Mouse (Mus musculus) CH12.LX (cell line): Measurements from ENCODE around the gene Gm16181.

Source experiments
- BHLHE40 ChIP-seq: IDR thresholded peaks from 2 replicates; pipeline ENCODE4 v1.6.1; 2011; ENCODE audit warnings: mild to moderate bottlenecking, low read depth, low read length, improper control_type of control experiment
- CTCF ChIP-seq, 2 experiments: IDR thresholded peaks in 1 of 2; conservative IDR thresholded peaks in 1 of 2; 2 replicates each; pipeline ENCODE4 v1.5.1; 2011 to 2012; ENCODE audit warnings: low read depth in 2 of 2, low read length in 2 of 2, improper control_type of control experiment in 1 of 2, inconsistent platforms in 1 of 2, mild to moderate bottlenecking in 1 of 2, moderate library complexity in 1 of 2
- MAFK ChIP-seq: IDR thresholded peaks from 2 replicates; pipeline ENCODE4 v1.6.1; 2011; ENCODE audit warnings: low read length, improper control_type of control experiment; ENCODE audit not compliant: insufficient replicate concordance
- POLR2A ChIP-seq: IDR thresholded peaks from 2 replicates; pipeline ENCODE4 v1.6.1; 2011; ENCODE audit warnings: low read depth, mild to moderate bottlenecking, improper control_type of control experiment, low read length
- POLR2AphosphoS2 ChIP-seq: IDR thresholded peaks from 2 replicates; pipeline ENCODE4 v1.6.1; 2011; ENCODE audit warnings: low read depth, low read length, improper control_type of control experiment
- SMC3 ChIP-seq: IDR thresholded peaks from 2 replicates; pipeline ENCODE4 v1.6.1; 2011; ENCODE audit warnings: low read depth, low read length, improper control_type of control experiment

GRCm38 (mm10) chr17:35180093-35180492, 40.5 kb upstream of the Gm16181 start:
- TF ChIP-seq CTCF (conservative IDR thresholded peaks at IDR 0.05 in 1 of 2, IDR thresholded peaks at IDR 0.05 in 1 of 2; ENCODE audit: low read depth in 2 of 2, low read length in 2 of 2) (no peak), POLR2AphosphoS2 (no peak), BHLHE40 (no peak), SMC3 (no peak), MAFK (no peak), POLR2A (no peak)
